Mouse (Mus musculus): ENCODE measurements around the gene Sipa1l3. TPM values are rescaled to one million over a fixed set of nuclear protein-coding genes. Genes with fewer than 3 reads are reported as not detected.

Sipa1l3 gene
- total RNA-seq, 2 experiments from 2014 or later = 211 to 245 TPM

GRCm38 (mm10) chr7:29271687-29272465, 246.6 kb downstream of the Sipa1l3 start:
- no peak for DNase-seq (ENCODE audit: extremely low spot score in 1 of 2, low spot score in 1 of 2)

GRCm38 (mm10) chr7:29270445-29270844, 248.0 kb downstream of the Sipa1l3 start:
- no peak for DNase-seq (ENCODE audit: extremely low spot score in 1 of 2, low spot score in 1 of 2)

Other genes starting within 250 kb of the Sipa1l3 start
- 10 to 100 TPM; 17.6 to 19.2 TPM for gene Spint2, start 236.7 kb downstream of the Sipa1l3 start, total RNA-seq (2021)
- gene Ppp1r14a, start 229.3 kb downstream of the Sipa1l3 start, total RNA-seq (2021) = 10 to 100 TPM; 28.5 to 30.7 TPM
- gene Dpf1, start 214.7 kb downstream of the Sipa1l3 start, total RNA-seq (2021) = 100 to 1,000 TPM; 100 to 111 TPM
- gene Catsperg2, start 208.4 kb upstream of the Sipa1l3 start, total RNA-seq (2021) = under 1 TPM in 1 of 2 experiments, not detected in 1; 0.52 TPM
- gene Zfp84, start 249.9 kb upstream of the Sipa1l3 start, total RNA-seq (2021) = 10 to 100 TPM; 18.6 to 19.0 TPM

Measured in layer of hippocampus, postnatal 25 days (tissue).